Mouse (Mus musculus) limb, embryonic 11.5 days (tissue): ENCODE measurements around the gene Scd3. TPM values are rescaled to one million over a fixed set of nuclear protein-coding genes. Genes with fewer than 3 reads are reported as not detected.
A peak's percentile ranks its signal among the peaks of the same experiment; 100 is the strongest.

ENCODE experiments used
- ATAC-seq: fragments of 200-750 bp; cut with Nextera tagmentation; 2 replicates; pipeline ENCODE4 v1.8.0; 2017; ENCODE audit warnings: low read depth; ENCODE audit not compliant: insufficient number of reproducible peaks, low FRiP score, low TSS enrichment
- DNase-seq: peaks from one replicate; pipeline ENCODE4 v3.0.0-alpha.2; 2015; ENCODE audit warnings: low spot score
- H3K27ac ChIP-seq: fragments of 300-500 bp; sonication (generic); replicated peaks from 2 replicates; pipeline ENCODE4 v1.5.1; 2014; ENCODE audit warnings: low read depth, mild to moderate bottlenecking, low read length
- H3K27me3 ChIP-seq: fragments of 300-500 bp; sonication (generic); 2 replicates; pipeline ENCODE4 v1.6.1; 2014; ENCODE audit warnings: mild to moderate bottlenecking, low read length, mixed read lengths; ENCODE audit not compliant: control insufficient read depth, insufficient read depth
- H3K36me3 ChIP-seq: fragments of 300-500 bp; sonication (generic); 2 replicates; pipeline ENCODE4 v1.6.1; 2014; ENCODE audit warnings: mild to moderate bottlenecking, low read length, moderate library complexity, mixed read lengths; ENCODE audit not compliant: control insufficient read depth, insufficient read depth
- H3K4me1 ChIP-seq: fragments of 300-500 bp; sonication (generic); 2 replicates; pipeline ENCODE4 v1.6.1; 2014; ENCODE audit warnings: low read length, mixed read lengths; ENCODE audit not compliant: control insufficient read depth, insufficient read depth
- H3K4me2 ChIP-seq: fragments of 300-500 bp; sonication (generic); 2 replicates; pipeline ENCODE4 v1.6.1; 2014; ENCODE audit warnings: low read depth, mild to moderate bottlenecking, moderate library complexity; ENCODE audit not compliant: severe bottlenecking
- H3K4me3 ChIP-seq: fragments of 300-500 bp; sonication (generic); 2 replicates; pipeline ENCODE4 v1.5.1; 2014; ENCODE audit warnings: low read depth, low read length
- H3K9ac ChIP-seq: fragments of 300-500 bp; sonication (generic); 2 replicates; pipeline ENCODE4 v1.6.1; 2014; ENCODE audit warnings: mild to moderate bottlenecking, low read length
- H3K9me3 ChIP-seq: fragments of 300-500 bp; sonication (generic); 2 replicates; pipeline ENCODE4 v1.6.1; 2016; ENCODE audit warnings: low read length; ENCODE audit not compliant: control insufficient read depth
- WGBS: fragments of 180-500 bp; shearing (Covaris S2); extraction: QIAGEN DNeasy Blood & Tissue Kit; methylation state at CpG from one replicate; pipeline ENCODE4 v1.1.7; 2014; 5-methylcytosine and 5-hydroxymethylcytosine counted together
- polyA plus RNA-seq: library from polyadenylated mRNA; unstranded; fragments of >200 nt; fragmentation: Nextera tagmentation; extraction: Ambion mirVana; gene quantifications from 2 replicates; pipeline ENCODE4 v1.2.1, GENCODE M21; 2014

The Scd3 gene
- polyA plus RNA-seq, 1 experiment from 2014 or later, result 0.40 TPM

DNA sequence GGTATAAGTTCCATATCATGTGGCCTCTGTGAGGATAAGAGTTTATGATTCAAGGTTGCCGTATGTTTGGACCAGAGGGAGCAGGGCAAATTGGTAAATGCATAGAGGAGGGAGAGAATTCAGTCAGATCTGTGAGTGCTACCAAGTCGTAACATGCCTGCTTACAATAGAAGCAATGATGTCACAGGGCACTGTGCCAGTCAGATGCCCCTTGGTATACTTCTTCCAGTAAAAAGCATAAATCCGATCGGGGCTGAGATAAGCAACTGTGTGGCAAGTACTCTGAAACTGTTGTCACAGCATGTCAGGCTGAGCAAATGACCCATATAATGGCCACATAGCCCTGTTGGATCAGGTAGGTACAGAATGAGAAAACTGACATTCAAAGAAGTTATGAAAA lies 14.0 kb upstream of the Scd3 start:
- H3K36me3 ChIP-seq, result no peaks in the 10 kb centered on the region
- 89% methylated on average over 4 of the region's 4 CpGs for WGBS
- no peak overlapping the region for H3K9ac ChIP-seq
- H3K27me3 ChIP-seq, result no peaks in the 10 kb centered on the region
- no peak overlapping the region for H3K4me3 ChIP-seq
- no peak overlapping the region for H3K27ac ChIP-seq
- ATAC-seq (no peak), DNase-seq (no peak)
- H3K4me2 ChIP-seq, result no peak overlapping the region
- no peaks in the 10 kb centered on the region for H3K9me3 ChIP-seq
- H3K4me1 ChIP-seq, result no peaks in the 10 kb centered on the region

DNA sequence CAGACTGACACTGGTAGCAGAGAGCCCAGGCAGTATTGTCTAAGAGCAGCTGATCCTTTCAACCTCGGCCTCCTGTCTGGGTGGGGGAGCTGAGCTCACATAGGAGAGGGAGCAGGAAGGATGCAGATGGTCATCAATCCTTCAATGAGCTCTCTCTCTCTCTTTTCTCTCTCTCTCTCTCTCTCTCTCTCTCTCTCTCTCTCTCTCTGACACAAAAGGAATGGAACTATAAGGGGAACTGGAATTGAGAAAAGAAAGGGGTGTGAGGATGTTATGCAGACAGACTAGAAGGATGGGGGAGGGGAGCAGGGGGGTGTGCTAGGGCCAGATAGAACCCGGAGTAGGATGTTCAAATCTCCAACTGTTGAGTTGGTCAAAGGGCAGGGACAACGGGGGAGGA lies 10.7 kb upstream of the Scd3 start, which contains the start of gene Pkd2l1:
Gene Pkd2l1, minus strand, starts transcription at position 101 of the 400 bp plus-strand sequence.
- no peaks in the 10 kb centered on the region for H3K36me3 ChIP-seq
- H3K4me1 ChIP-seq, result no peaks in the 10 kb centered on the region
- H3K27ac ChIP-seq, result no peak within 1 kb of the TSS
- no peak for DNase-seq
- no peak within 1 kb of the TSS for H3K4me3 ChIP-seq
- ATAC-seq, result no peak
- no peak within 1 kb of the TSS for H3K4me2 ChIP-seq
- H3K27me3 ChIP-seq, result no peaks in the 10 kb centered on the region
- WGBS, result 55% methylated on average over 3 of the region's 3 CpGs
- H3K9ac ChIP-seq, result no peak within 1 kb of the TSS
- H3K9me3 ChIP-seq, result no peaks in the 10 kb centered on the region

DNA sequence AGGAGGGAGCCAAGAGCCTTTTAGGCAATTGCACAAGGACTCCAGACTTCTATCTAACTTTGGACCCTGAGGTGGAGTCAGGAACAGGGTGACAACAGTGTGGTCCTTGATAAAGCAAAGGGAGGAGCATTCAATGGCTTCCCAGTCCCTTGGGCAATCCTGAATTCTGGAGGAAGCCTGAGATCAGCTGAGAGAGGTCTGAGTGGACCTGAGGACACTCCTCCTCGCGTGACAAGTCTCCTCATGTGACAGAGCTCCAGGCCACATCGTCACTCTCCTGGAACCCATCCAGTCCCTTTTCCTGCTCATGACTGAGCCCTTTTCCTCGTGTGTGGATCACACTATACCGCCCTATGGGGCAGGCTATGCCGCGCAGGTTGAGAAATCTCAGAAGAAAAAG lies 9.2 kb upstream of the Scd3 start:
- H3K27me3 ChIP-seq, result no peaks in the 10 kb centered on the region
- no peak overlapping the region for H3K27ac ChIP-seq
- no peaks in the 10 kb centered on the region for H3K9me3 ChIP-seq
- H3K36me3 ChIP-seq, result no peaks in the 10 kb centered on the region
- H3K4me2 ChIP-seq, result no peak overlapping the region
- ATAC-seq (no peak), DNase-seq (no peak)
- H3K9ac ChIP-seq, result no peak overlapping the region
- no peaks in the 10 kb centered on the region for H3K4me1 ChIP-seq
- no peak overlapping the region for H3K4me3 ChIP-seq
- WGBS, result 86% methylated on average over 7 of the region's 7 CpGs

DNA sequence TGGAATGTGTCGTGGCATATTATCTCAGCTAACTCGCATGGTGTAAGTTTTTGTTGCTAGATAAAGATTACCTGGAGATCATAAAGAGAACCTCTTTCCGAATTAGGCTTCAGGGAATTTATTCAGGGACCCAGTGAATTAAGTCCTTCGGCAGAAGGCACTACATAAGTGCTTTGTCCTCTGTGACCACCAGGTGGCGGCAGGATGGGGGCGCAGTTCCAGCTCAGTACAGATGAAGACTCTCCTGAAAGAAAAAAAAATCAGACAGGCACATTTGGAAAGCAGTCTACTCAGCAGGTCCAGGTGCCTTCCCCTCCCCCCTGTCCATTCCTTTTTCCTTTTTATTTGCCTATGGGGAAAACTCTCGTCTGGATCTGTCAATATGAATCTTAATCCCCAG lies 7.9 kb upstream of the Scd3 start:
- Histone ChIP-seq H3K9ac (no peak overlapping the region), H3K4me2 (no peak overlapping the region), H3K36me3 (no peaks in the 10 kb centered on the region), H3K27ac (no peak overlapping the region), H3K9me3 (no peaks in the 10 kb centered on the region), H3K4me3 (no peak overlapping the region), H3K4me1 (no peaks in the 10 kb centered on the region), H3K27me3 (no peaks in the 10 kb centered on the region)
- ATAC-seq (no peak), DNase-seq (peak; percentile 78)
- 20% methylated on average over 7 of the region's 7 CpGs for WGBS

DNA sequence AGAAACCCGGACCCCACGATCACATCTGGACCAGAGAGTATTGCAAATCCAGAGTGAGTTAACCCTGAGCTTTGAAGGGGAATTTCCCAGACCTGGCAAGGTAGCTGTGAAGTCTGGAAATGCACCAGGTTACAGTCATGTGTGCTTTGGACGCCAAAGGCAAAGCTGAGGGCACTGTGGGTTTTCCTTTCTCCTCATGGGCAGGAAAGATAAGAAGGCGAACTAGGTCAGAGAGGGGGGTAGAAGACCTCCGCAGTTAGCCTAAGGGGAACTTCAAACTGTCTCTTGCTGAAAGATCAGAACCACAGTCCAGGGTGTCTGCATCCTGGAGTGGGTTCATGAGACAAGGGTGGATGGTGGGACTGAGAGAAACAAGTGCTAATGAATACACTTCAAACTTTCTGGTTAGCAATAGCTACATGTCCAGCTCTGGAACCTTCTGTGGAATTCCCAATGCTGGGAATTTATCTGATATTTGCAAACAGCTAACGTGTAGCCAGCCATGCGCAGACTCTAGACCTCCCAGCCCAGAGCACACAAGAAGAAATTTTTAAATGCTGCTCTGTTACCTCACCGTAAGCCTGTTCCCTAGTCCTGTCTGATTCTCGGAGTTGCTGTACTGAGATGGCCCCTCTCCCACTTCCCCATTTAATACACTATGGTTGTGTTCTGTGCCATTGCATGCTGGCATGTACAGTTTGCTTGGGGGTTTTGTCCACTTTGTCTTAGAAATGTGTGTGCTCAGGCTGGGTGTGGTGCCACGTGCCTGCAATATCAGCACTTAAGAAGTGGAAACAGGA lies 5.8 kb upstream of the Scd3 start:
- H3K4me1 ChIP-seq, result no peaks in the 10 kb centered on the region
- no peak overlapping the region for H3K4me2 ChIP-seq
- 90% methylated on average over 10 of the region's 10 CpGs for WGBS
- DNase-seq (no peak), ATAC-seq (no peak)
- no peaks in the 10 kb centered on the region for H3K27me3 ChIP-seq
- H3K36me3 ChIP-seq, result no peaks in the 10 kb centered on the region
- H3K27ac ChIP-seq, result no peak overlapping the region
- H3K4me3 ChIP-seq, result no peak overlapping the region
- no peak overlapping the region for H3K9ac ChIP-seq
- no peaks in the 10 kb centered on the region for H3K9me3 ChIP-seq

DNA sequence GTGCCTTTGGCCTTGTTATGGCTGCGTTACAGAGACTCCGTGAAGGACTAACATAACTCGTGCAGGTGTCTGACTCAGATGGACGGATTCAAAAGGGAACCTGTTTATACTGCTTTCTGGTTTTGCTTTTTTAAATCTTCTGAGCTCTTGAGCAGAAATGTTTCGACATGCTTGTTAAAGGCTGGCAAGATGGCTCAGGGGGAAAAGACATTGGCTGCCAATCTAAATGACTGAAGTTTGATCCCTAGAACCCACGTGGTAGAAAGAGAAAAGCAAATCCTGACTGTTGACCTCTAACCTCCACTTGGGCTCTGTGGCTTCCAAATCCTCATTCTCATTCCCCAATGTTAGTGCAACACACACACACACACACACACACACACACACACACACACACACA lies 4.6 kb upstream of the Scd3 start:
- Histone ChIP-seq H3K4me1 (no peaks in the 10 kb centered on the region), H3K27me3 (no peaks in the 10 kb centered on the region), H3K4me2 (no peak overlapping the region), H3K9me3 (no peaks in the 10 kb centered on the region), H3K4me3 (no peak overlapping the region), H3K27ac (no peak overlapping the region), H3K9ac (no peak overlapping the region), H3K36me3 (no peaks in the 10 kb centered on the region)
- 90% methylated on average over 6 of the region's 6 CpGs for WGBS
- no peak for ATAC-seq
- DNase-seq, result no peak

DNA sequence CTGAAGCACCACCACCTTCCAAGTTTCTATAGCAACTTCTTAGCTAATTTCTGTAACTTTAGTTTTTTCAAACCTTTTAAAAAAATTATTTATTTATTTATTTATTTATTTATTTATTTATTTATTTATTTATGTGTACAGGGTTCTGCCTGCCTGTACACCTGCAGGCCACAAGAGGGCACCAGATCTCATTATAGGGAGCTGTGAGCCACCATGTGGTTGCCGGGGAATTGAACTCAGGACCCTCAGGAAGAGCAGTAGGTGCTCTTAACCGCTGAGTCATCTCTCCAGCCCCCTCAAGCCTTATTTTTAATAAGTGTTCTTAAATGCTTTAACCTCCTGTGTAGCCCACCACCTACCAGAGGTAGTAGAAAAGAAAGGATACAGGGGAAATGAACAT lies 4.1 kb upstream of the Scd3 start:
- H3K4me1 ChIP-seq, result no peaks in the 10 kb centered on the region
- H3K27ac ChIP-seq, result no peak overlapping the region
- H3K9me3 ChIP-seq, result no peaks in the 10 kb centered on the region
- H3K36me3 ChIP-seq, result no peaks in the 10 kb centered on the region
- ATAC-seq, result no peak
- H3K4me2 ChIP-seq, result no peak overlapping the region
- H3K4me3 ChIP-seq, result no peak overlapping the region
- peak; percentile 37 for DNase-seq
- 73% methylated on average over 2 of the region's 2 CpGs for WGBS
- H3K9ac ChIP-seq, result no peak overlapping the region
- no peaks in the 10 kb centered on the region for H3K27me3 ChIP-seq

DNA sequence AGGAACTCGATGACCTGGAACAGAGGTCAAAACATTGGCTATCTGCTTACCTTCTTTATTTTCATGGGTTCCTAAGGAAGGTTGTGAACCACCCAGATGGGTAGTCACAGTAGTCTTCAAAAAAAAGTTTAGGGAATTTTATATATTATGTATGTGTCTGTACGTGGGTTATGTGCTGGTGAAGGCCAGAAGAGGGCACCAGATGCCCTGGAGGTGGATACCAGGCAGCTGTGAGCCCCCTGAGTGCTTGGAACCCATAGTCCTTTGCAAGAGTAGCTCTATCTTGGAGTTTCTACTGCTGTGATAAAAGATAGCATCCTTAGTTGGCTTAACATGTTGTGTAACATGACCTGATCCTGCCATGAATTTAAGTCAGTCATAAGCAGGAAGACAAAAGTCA lies 4.0 kb downstream of the Scd3 start:
- Histone ChIP-seq H3K4me3 (no peak overlapping the region), H3K4me1 (no peaks in the 10 kb centered on the region), H3K9me3 (no peaks in the 10 kb centered on the region), H3K9ac (no peak overlapping the region), H3K27me3 (no peaks in the 10 kb centered on the region), H3K27ac (no peak overlapping the region), H3K36me3 (no peaks in the 10 kb centered on the region), H3K4me2 (no peak overlapping the region)
- ATAC-seq (no peak), DNase-seq (no peak)
- WGBS, result 70% methylated on average over 2 of the region's 2 CpGs

DNA sequence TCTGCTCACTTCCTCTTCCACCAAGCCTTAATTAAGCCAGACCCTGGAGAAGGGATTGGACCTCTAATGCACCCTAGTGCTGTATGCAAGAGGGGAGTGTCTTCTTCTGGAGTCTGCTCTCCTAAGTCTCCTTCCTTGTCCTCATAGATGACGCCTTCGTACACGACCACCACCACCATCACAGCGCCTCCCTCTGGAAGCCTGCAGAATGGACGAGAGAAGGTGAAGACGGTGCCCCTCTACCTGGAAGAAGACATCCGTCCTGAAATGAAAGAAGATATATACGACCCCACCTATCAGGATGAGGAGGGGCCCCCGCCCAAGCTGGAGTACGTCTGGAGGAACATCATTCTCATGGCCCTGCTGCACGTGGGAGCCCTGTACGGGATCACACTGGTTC lies 12.2 kb downstream of the Scd3 start:
- H3K4me2 ChIP-seq, result no peak overlapping the region
- no peaks in the 10 kb centered on the region for H3K27me3 ChIP-seq
- no peak for DNase-seq
- no peak for ATAC-seq
- H3K36me3 ChIP-seq, result no peaks in the 10 kb centered on the region
- H3K4me1 ChIP-seq, result no peaks in the 10 kb centered on the region
- H3K4me3 ChIP-seq, result no peak overlapping the region
- H3K27ac ChIP-seq, result no peak overlapping the region
- WGBS, result 71% methylated on average over 12 of the region's 12 CpGs
- no peaks in the 10 kb centered on the region for H3K9me3 ChIP-seq
- no peak overlapping the region for H3K9ac ChIP-seq
